Mouse (Mus musculus) adrenal gland, postnatal 4 days (tissue): ENCODE measurements around the gene Serpina3n. TPM values are rescaled to one million over a fixed set of nuclear protein-coding genes. Genes with fewer than 3 reads are reported as not detected.
A peak's percentile ranks its signal among the peaks of the same experiment; 100 is the strongest.
"Not testable (repeated sequence)": the region's sequence is repeated elsewhere in the genome, so short reads cannot be mapped to it uniquely, and the experiment has no call there.

Source experiments
- DNase-seq, 2 experiments: peaks; one replicate each; pipeline ENCODE4 v3.0.0; 2021 to 2022; ENCODE audit warnings: low spot score in 2 of 2, mixed read lengths in 2 of 2
- total RNA-seq, 2 experiments: library from RNA; stranded (reverse); gene quantifications; 2 replicates each; pipeline ENCODE4 v1.2.3; 2021

The Serpina3n gene
- total RNA-seq, 2 experiments from 2014 or later: 2.4 to 57.1 TPM

DNA sequence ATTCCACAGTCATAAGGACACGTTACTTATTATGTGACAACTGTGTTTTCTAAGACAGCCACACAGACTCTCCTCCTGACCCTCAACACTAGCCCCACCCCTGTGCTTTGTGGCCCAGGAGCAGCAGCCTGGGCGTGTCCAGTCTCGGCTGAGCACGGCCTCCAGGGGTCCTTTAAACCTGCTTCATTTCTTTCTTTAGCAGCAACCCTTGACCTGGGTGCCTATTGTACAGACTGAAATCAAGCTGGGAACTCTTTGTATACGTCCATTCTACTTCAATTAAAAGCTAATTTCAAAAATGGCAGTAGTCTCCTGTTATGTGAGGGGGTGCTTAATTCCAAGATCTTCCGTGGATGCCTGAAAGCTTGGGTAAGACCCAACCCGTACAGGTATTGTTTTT is 26.7 kb downstream of the Serpina3n start:
- no peak for DNase-seq

DNA sequence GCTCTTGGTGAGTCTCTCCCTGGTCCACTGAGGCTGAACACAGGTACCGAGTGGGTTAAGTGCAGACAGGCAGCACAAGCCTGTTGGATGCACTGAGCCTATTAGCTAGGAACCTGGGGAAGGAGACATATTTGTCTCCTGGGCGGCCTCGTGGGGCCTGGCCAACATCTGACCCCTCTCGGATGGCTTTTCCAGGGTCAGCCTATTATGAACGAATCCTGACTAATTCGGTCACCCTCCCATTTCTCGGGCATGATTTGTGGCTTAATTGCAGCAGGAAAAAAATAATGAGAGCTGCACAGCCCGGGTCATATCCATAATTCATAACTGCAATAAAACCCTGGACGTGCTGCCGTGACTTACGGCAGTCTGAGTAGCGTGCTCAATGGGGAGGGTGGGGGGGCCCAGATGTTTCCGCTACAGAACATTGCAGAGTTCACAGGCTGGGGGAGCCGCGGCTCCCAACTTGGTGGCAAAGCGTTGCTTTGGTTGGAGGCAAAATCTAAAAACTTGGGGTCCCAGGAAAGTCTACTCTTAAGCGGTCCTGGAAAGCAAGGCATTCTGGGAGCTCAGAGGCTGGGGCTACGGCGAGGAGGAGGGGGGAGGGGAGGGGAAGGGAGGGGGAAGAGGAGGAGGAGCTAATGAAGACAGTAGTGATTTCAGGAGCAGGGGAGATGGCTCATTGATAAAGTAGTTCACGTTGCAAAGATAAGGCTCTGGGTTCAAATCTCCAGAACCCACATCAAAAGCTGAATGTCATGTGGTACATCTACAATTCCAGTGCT is 27.6 kb downstream of the Serpina3n start:
- DNase-seq: no peak

DNA sequence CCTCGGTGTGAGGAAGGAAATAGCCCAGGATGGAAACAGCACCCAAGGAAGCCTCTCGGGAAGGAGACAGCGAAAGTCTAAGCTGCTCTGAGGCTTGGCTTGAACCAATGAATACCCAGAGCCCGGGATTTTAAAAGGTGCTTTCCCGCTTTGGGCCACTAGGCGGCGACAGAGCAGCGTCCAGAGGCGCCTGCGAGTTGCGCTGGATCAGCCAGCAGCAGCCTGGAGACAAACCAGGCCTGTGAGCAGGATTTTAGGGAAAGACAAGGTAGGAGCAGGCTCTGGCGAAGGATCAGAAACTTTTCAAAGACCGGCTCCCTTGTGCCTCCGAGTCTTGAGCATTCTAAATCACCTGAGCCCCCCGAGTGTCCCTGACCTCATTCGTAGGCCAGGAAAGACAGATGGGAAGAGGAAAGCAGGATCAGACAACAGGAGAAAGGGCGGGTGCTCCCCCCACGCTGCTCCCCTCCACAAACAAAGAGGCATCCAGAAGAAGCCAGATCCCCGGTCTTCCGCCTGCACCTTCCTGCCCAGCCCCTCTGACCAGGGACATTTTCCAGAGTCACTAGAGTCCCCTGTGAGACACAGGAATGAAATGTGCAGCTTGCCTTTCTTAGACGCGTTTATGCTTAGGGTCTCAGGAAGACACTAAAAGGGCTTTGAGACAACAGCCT is 33.7 kb downstream of the Serpina3n start:
- peak; percentile 67 to 69 for DNase-seq

DNA sequence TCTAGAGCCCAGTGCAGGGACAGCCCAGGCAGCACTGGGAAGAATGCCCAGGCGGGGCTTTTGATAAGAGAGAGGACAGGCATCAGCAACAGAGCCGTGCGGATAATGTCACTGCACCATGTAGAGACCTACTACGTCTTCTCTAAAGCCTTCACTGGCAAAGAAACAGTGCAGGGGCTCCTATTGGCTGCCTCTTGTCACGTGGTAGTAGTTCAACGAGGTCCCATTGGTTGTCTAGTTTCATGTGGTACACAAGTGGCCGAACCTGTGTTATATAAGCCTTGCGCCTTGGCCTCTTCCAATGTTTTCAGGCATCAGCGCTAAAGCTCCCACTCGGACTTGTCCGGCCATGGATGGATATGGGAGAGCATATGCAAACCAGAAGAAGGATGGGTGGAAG is 37.2 kb downstream of the Serpina3n start:
- DNase-seq: no peak

DNA sequence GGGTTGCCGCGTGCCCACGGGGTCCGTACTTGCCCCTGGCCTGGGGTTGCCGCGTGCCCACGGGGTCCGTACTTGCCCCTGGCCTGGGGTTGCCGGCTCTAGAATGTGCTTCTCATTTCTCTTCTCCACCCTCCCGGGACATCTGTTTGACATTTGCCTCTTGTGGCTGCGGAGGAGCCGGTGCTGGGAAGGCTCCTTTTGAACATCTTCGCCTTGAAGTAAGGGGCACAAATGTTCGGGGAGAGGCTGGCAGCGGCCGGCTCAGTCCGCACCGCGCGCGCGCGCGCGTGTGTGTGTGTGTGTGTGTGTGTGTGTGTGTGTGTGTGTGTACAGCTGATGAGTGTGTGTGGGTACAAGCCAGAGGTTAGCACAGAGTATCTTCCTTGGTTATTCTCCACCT is 40.5 kb downstream of the Serpina3n start:
- not testable (repeated sequence) for DNase-seq

DNA sequence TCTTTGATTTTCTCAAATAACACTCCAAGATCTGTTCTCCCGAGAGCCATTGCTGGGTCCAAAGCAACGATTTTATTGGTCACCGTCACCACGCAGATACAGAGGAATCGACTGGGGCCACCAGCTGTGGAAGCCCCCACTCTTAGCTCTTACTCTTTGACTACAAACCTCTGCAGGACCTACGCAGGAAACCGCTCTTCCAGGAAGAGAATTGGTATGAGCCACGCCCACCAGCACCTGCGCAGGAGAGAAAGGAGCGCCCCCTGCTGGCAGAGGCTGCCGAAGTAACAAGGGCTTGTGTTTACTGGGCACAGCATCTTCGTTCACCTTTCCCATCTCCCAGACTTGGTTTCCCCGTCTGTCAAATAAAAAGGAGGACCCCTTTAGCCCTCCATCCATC is 41.6 kb downstream of the Serpina3n start:
- DNase-seq: peak in 1 of 2 experiments; percentile 21

DNA sequence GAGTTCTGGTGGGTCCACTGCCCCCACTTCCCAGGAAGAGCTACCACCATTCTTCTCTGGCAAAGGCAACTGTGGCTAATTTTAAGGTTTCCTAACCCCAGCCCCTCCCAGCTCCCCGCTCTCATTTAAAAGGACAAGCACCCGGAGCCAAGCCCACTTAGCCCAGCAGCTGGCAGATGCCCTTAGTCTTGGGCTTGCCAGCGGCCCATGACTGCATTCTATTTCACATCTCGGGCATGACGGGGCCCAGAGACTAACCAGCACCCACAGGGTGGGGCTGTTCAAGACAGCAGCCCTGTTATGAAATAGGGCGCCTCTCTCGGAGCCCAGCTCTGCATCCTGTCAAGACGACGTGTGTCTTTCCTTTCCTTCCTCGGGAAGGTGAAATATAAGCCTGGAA is 43.7 kb downstream of the Serpina3n start:
- no peak for DNase-seq

DNA sequence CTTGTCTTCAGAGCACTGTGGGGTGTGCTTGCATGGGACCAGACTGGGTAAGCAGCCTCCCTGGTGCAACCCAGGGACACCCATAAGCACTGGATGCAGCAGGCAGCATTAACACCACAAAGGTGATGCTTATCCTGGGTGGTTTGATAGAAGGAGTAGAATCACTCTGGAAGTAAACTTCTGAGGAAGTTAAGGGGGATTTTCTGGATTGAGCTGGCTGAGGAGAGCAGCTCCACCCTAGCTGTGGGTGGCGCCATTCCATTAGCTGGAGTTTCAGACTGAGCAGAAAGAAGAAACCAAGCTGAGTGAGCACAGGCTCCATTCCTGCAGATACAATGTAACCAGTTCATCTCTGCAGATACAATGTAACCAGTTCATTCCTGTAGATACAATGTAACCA is 46.5 kb downstream of the Serpina3n start:
- DNase-seq: no peak

DNA sequence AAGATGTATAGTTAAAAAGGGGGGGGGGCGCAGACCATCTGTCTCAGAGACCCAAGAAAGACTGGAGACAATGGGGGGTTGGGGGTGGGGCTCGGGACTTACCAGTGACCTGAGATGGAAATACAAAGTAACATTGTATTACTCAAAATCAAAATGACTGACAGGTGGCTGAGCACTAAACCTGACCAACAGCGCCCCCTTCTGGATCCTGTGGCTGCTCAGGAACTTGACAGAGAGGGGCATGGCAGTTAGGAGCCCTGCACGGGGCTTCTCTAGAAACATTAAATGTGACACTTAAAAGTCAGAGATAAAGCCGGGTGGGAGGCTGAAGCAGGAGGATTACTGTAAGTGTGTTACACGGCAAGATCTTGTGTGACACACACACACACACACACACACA is 52.8 kb downstream of the Serpina3n start:
- DNase-seq: no peak

DNA sequence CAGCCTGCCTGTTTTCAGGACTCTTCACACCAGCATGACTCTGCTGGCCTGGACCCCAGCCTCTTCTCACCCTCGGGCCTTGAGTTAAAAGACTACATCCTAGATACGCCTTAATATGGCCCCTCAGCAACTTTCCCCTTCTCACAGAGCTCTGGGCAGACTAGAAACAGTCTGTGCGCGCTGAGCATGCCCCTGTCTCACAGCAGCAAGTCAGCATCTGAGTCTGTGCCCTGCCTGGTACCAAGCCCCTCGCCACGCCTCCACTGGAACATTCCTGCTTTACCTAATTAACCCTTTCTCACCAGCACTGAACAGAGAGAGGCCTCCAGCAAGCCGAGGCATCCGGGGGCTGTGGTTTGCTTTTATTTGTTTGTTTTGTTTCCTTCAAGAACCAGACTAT is 54.8 kb downstream of the Serpina3n start:
- DNase-seq: no peak

Other genes with a start within 250 kb of the Serpina3n start
- 1 to 10 TPM in 1 of 2 experiments, under 1 TPM in 1; 0.84 to 1.9 TPM for gene Serpina3f, start 192.2 kb upstream of the Serpina3n start, total RNA-seq
- 10 to 100 TPM; 10.4 to 20.9 TPM for gene Serpina3g, start 170.5 kb upstream of the Serpina3n start, total RNA-seq
- gene Serpina3i, start 143.6 kb upstream of the Serpina3n start, total RNA-seq: under 1 TPM; 0.28 to 0.50 TPM
- gene Serpina3j, start 92.2 kb upstream of the Serpina3n start, total RNA-seq: not detected
- 100 to 1,000 TPM in 1 of 2 experiments, 1 to 10 TPM in 1; 2.3 to 117 TPM for gene Serpina3k, start 68.2 kb upstream of the Serpina3n start, total RNA-seq
- gene Serpina3m, start 68.2 kb upstream of the Serpina3n start, total RNA-seq: 10 to 100 TPM in 1 of 2 experiments, 1 to 10 TPM in 1; 1.1 to 35.8 TPM
- gene Gsc, start 66.6 kb downstream of the Serpina3n start, total RNA-seq: under 1 TPM; 0.31 to 0.39 TPM